Mouse (Mus musculus): Measurements from ENCODE around the gene Prpf8.

DNA sequence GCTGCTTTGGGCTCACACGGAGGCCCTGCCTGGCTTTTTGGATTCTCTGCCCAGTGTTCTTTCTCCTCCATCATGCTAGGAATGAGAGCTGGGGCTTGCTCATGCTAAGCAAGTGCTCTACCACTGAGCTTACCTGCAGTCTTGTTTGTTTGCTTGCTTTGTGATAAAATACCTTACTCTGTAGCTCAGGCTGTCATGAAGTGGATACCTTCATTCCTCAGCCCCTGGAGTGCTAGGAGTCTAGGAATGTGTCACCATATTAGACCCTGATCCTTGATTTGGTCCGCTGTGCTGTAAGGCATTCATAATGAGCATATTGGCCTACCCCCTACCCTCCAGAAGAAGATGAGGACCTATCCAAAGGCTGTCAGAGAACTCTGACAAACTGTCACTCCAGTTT lies 36.2 kb downstream of the Prpf8 start:
- TF ChIP-seq CTCF (IDR thresholded peaks at IDR 0.05; ENCODE audit: borderline replicate concordance, control insufficient read depth, extremely low read depth, insufficient read depth, low read length, poor library complexity) = no peak
- TF ChIP-seq POLR2A (IDR thresholded peaks at IDR 0.05; ENCODE audit: control insufficient read depth, extremely low read depth, insufficient read depth, low read length, poor library complexity) = no peak

Data from thymus, adult 2 months (tissue).